Comparison of ENCODE assay signal across 13 mouse cellular contexts in the genomic region with DNA sequence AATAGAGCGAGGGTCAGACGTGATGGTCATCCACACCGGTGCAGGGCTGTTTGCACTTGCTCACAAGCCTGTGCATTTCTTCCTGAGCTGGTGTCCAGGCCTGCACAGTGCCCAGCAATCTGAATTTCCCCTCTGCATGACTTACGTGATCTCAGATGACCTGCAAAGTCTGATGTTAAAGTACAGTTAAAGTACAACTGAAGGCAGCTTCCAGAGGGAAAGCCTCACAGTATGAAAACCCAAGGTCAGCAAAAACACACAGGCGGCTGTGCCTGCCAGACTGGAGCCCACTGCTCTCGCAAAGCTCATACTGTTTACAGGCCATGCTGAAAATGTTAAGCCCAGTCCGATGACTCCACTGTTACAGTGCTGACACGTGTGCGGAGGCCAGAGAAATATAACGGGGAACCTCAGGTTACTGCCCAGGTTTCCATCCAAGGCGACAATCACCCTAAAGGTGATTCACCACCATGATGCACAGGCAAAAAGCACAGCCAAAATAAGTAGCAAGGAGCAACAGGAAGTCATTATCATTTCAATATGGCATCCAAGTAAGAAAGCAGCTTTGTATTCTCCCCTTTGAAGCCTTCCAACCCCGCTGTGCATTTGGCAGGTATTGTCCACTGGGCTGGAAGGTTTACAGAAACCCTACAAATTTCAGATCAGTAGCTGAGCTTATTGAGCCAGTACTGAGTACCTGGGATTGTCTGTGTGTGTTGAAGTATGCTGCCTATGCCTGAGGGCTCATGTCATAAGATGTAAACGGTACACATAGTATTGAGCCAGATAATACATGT.
A peak's percentile ranks its signal among the peaks of the same experiment; 100 is the strongest.
DNase-seq lines count a peak whose midpoint lies in the region; ATAC-seq and TF ChIP-seq lines count a peak whose summit lies in the region.
"Had no signal": no experiment of that assay in that cellular context is flagged by ENCODE, and none has a peak within 500 bp of the region (broad histone marks: within the 10 kb centered on the region; RNA-seq: fewer than 3 reads in every experiment).

No protein-coding gene starts in this region.

- no peak for TF ChIP-seq POLR2A in cerebellum, adult 2 months (IDR thresholded peaks at IDR 0.05; ENCODE audit: borderline replicate concordance, insufficient read depth, low read length)

- intact Hi-C loops in left cerebral cortex, postnatal 4 days (cut with DNase I): no loop called here

- TF ChIP-seq CTCF in cerebellum, adult 2 months (IDR thresholded peaks at IDR 0.05; ENCODE audit: borderline replicate concordance, insufficient read depth, low read depth, low read length): no peak

- no peak overlapping the region for H3K27ac ChIP-seq in cerebellum, adult 2 months (ENCODE audit: insufficient read depth, low read length)
- H3K27ac ChIP-seq: forebrain, embryonic 13.5 days; intestine, embryonic 15.5 days; liver, embryonic 12.5 days; neural tube, embryonic 15.5 days had no signal

- H3K27me3 ChIP-seq in cerebellum, adult 2 months (ENCODE audit: control insufficient read depth, insufficient read depth, low read length): no peaks in the 10 kb centered on the region
- H3K27me3 ChIP-seq: forebrain, embryonic 13.5 days; intestine, embryonic 15.5 days; liver, embryonic 12.5 days; neural tube, embryonic 15.5 days had no signal

- peak; percentile 36 to 54 for DNase-seq in cerebellum, adult 2 months
- DNase-seq in cerebellum, adult 11 months: no peak
- peak; percentile 21 for DNase-seq in left cerebral cortex, postnatal 4 days
- no peak for DNase-seq in left cerebral cortex, adult 18-20 months (ENCODE audit: low spot score in 2 of 2)
- peak; percentile 40 for DNase-seq in kidney, adult 18-20 months
- DNase-seq in kidney, postnatal 25 days: peak; percentile 52 to 78
- no peak for DNase-seq in adrenal gland, postnatal 4 days (ENCODE audit: low spot score in 2 of 2)
- DNase-seq: lung, postnatal 10 days had no signal

- no peaks in the 10 kb centered on the region; the same call in none of the 2 replicates for H3K4me1 ChIP-seq in cerebellum, adult 2 months (ENCODE audit: control insufficient read depth, insufficient read depth, low read length)
- H3K4me1 ChIP-seq: intestine, embryonic 15.5 days; liver, embryonic 12.5 days had no signal

- WGBS in cerebellum, adult 2 months: 51% methylated on average over 13 of the region's 13 CpGs

- no peak for ATAC-seq in granulocyte monocyte progenitor cell, adult 5-6 weeks (replicated peaks; ENCODE audit: poor library complexity, severe bottlenecking)
- ATAC-seq: forebrain, embryonic 13.5 days; intestine, embryonic 15.5 days; liver, embryonic 12.5 days had no signal

- H3K4me3 ChIP-seq in cerebellum, adult 2 months (replicated peaks; ENCODE audit: insufficient read depth, low read depth, low read length): no peak overlapping the region
- H3K4me3 ChIP-seq: forebrain, embryonic 13.5 days; intestine, embryonic 15.5 days; liver, embryonic 12.5 days; neural tube, embryonic 15.5 days had no signal

Comparison
In these comparisons a context has a peak if more than half of its experiments do, and no peak if none do; other contexts are left out.
1. DNase-seq: peak in cerebellum, adult 2 months (2 of 2), left cerebral cortex, postnatal 4 days (single experiment), kidney, adult 18-20 months (single experiment) and kidney, postnatal 25 days (2 of 2); none in cerebellum, adult 11 months (single experiment), left cerebral cortex, adult 18-20 months (0 of 2) and adrenal gland, postnatal 4 days (0 of 2).